Comparison of ENCODE assay signal across 9 mouse cellular contexts in genomic region chr6:54629734-54630133, GRCm38 (mm10). TPM values are rescaled to one million over a fixed set of nuclear protein-coding genes. Genes with fewer than 3 reads are reported as not detected.
A peak's percentile ranks its signal among the peaks of the same experiment; 100 is the strongest.
DNase-seq lines count a peak whose midpoint lies in the region; TF ChIP-seq lines count a peak whose summit lies in the region.
"Had no signal": no experiment of that assay in that cellular context is flagged by ENCODE, and none has a peak within 500 bp of the region (broad histone marks: within the 10 kb centered on the region; RNA-seq: fewer than 3 reads in every experiment).

No protein-coding gene starts in this region.

- H3K4me3 ChIP-seq in testis, adult 2 months (ENCODE audit: control insufficient read depth, low read depth, low read length), result no peak overlapping the region
- H3K4me3 ChIP-seq in embryonic facial prominence, embryonic 10.5 days, result no peak overlapping the region
- H3K4me3 ChIP-seq: limb, embryonic 13.5 days had no signal

- peak; percentile 11 for DNase-seq in gastrocnemius, adult 18-20 months (ENCODE audit: low spot score)
- DNase-seq in gastrocnemius, postnatal 36 days, result no peak
- no peak for DNase-seq in testis, postnatal 14 days (ENCODE audit: low spot score)
- DNase-seq in embryonic facial prominence, embryonic 10.5 days (ENCODE audit: low spot score), result peak; percentile 20
- peak; percentile 32 for DNase-seq in lung, postnatal 25 days (ENCODE audit: low spot score)
- no peak for DNase-seq in layer of hippocampus, adult 9-10 months (ENCODE audit: low spot score)
- DNase-seq in gastrocnemius, postnatal 10 days, result no peak

- no peak for TF ChIP-seq POLR2A in testis, adult 2 months (IDR thresholded peaks at IDR 0.05; ENCODE audit: control insufficient read depth, low read depth, low read length)

- TF ChIP-seq CTCF in testis, adult 2 months (IDR thresholded peaks at IDR 0.05; ENCODE audit: control insufficient read depth, insufficient read depth, insufficient replicate concordance, low read depth, low read length), result peak; percentile 36; the same call in 1 of the 2 replicates

- no peaks in the 10 kb centered on the region for H3K4me1 ChIP-seq in testis, adult 2 months (ENCODE audit: control insufficient read depth, insufficient read depth, low read length)
- no peaks in the 10 kb centered on the region for H3K4me1 ChIP-seq in embryonic facial prominence, embryonic 10.5 days
- H3K4me1 ChIP-seq: limb, embryonic 13.5 days had no signal

- no peaks in the 10 kb centered on the region for H3K9me3 ChIP-seq in embryonic facial prominence, embryonic 10.5 days
- H3K9me3 ChIP-seq: limb, embryonic 13.5 days had no signal

- no peaks in the 10 kb centered on the region for H3K27me3 ChIP-seq in testis, adult 2 months (ENCODE audit: control insufficient read depth, insufficient read depth, low read length)
- H3K27me3 ChIP-seq in embryonic facial prominence, embryonic 10.5 days (replicated peaks; ENCODE audit: low read depth, poor library complexity, severe bottlenecking), result no peaks in the 10 kb centered on the region
- H3K27me3 ChIP-seq: limb, embryonic 13.5 days had no signal

- 34% methylated on average over 7 of the region's 7 CpGs for WGBS in embryonic facial prominence, embryonic 10.5 days

- no peaks in the 10 kb centered on the region; the same call in 1 of the 2 replicates for H3K36me3 ChIP-seq in testis, adult 2 months (ENCODE audit: control insufficient read depth, insufficient read depth, low read length)
- H3K36me3 ChIP-seq in embryonic facial prominence, embryonic 10.5 days (replicated peaks), result peaks cover 62% of the 10 kb centered on the region

- H3K27ac ChIP-seq in testis, adult 2 months (ENCODE audit: control insufficient read depth, insufficient read depth, low read depth, low read length), result no peak overlapping the region
- H3K27ac ChIP-seq in embryonic facial prominence, embryonic 10.5 days (replicated peaks), result no peak overlapping the region
- H3K27ac ChIP-seq: limb, embryonic 13.5 days had no signal

- intact Hi-C loops in gastrocnemius, postnatal 36 days (cut with DNase I), result no loop called here

RNA-seq across cellular contexts. Expression of gene Fkbp14, which starts 32.6 kb away (rescaled TPM):
- total RNA-seq in gastrocnemius, adult 18-20 months (2021), result 1 to 10 TPM; 5.1 to 5.5 TPM
- 1 to 10 TPM; 5.2 to 6.0 TPM for total RNA-seq in gastrocnemius, postnatal 36 days (2021)
- polyA plus RNA-seq in testis, adult 2 months (2012; rRNA removed), result 6.8 and 10.6 TPM in 2 replicates
- 11.1 and 11.2 TPM in 2 replicates for polyA plus RNA-seq in embryonic facial prominence, embryonic 10.5 days (2016; fragmentation: Nextera tagmentation; extraction: Ambion mirVana)
- total RNA-seq in gastrocnemius, postnatal 10 days (2021), result 10 to 100 TPM; 20.9 to 26.6 TPM

RNA-seq across cellular contexts. Expression of gene Plekha8, which starts 34.8 kb away (rescaled TPM):
- 1 to 10 TPM; 3.2 to 3.3 TPM for total RNA-seq in gastrocnemius, adult 18-20 months (2021)
- total RNA-seq in gastrocnemius, postnatal 36 days (2021), result 1 to 10 TPM; 2.9 to 3.1 TPM
- 14.3 and 14.4 TPM in 2 replicates for polyA plus RNA-seq in testis, adult 2 months (2012; rRNA removed)
- polyA plus RNA-seq in embryonic facial prominence, embryonic 10.5 days (2016; fragmentation: Nextera tagmentation; extraction: Ambion mirVana), result 17.6 and 18.2 TPM in 2 replicates
- 1 to 10 TPM; 6.0 to 7.5 TPM for total RNA-seq in gastrocnemius, postnatal 10 days (2021)

RNA-seq across cellular contexts. Expression of gene Mturn, which starts 51.7 kb away (rescaled TPM):
- total RNA-seq in gastrocnemius, adult 18-20 months (2021), result 1 to 10 TPM; 5.3 to 8.7 TPM
- total RNA-seq in gastrocnemius, postnatal 36 days (2021), result 1 to 10 TPM; 5.3 to 6.1 TPM
- polyA plus RNA-seq in testis, adult 2 months (2012; rRNA removed), result 5.6 and 7.2 TPM in 2 replicates
- polyA plus RNA-seq in embryonic facial prominence, embryonic 10.5 days (2016; fragmentation: Nextera tagmentation; extraction: Ambion mirVana), result 8.6 and 9.1 TPM in 2 replicates
- total RNA-seq in gastrocnemius, postnatal 10 days (2021), result 1 to 10 TPM; 7.3 to 7.9 TPM

Comparison
In these comparisons a context has a peak if more than half of its experiments do, and no peak if none do; other contexts are left out.
1. DNase-seq: peak in gastrocnemius, adult 18-20 months (single experiment), embryonic facial prominence, embryonic 10.5 days (single experiment) and lung, postnatal 25 days (single experiment); none in gastrocnemius, postnatal 36 days (0 of 2), testis, postnatal 14 days (single experiment), layer of hippocampus, adult 9-10 months (single experiment) and gastrocnemius, postnatal 10 days (single experiment).